Mouse (Mus musculus): ENCODE data around the gene Ubxn11. TPM values are rescaled to one million over a fixed set of nuclear protein-coding genes. Genes with fewer than 3 reads are reported as not detected.

The Ubxn11 gene
- total RNA-seq, 2 experiments from 2014 or later, result 11.2 to 30.2 TPM

Other genes with a start within 250 kb of the Ubxn11 start
- gene Rps6ka1, start 214.8 kb upstream of the Ubxn11 start, total RNA-seq (2014; fragmentation: Nextera tagmentation), result 172 and 174 TPM in 2 replicates
- gene Rps6ka1, start 214.8 kb upstream of the Ubxn11 start, total RNA-seq (2017), result 148 and 151 TPM in 2 replicates
- 1,589 and 1,765 TPM in 2 replicates for gene Hmgn2, start 133.9 kb upstream of the Ubxn11 start, total RNA-seq (2014; fragmentation: Nextera tagmentation)
- 943 and 964 TPM in 2 replicates for gene Hmgn2, start 133.9 kb upstream of the Ubxn11 start, total RNA-seq (2017)
- gene Dhdds, start 101.7 kb upstream of the Ubxn11 start, total RNA-seq (2014; fragmentation: Nextera tagmentation), result 45.3 and 57.1 TPM in 2 replicates
- gene Dhdds, start 101.7 kb upstream of the Ubxn11 start, total RNA-seq (2017), result 22.8 and 24.8 TPM in 2 replicates
- 2.1 and 13.9 TPM in 2 replicates for gene Lin28a, start 83.7 kb upstream of the Ubxn11 start, total RNA-seq (2014; fragmentation: Nextera tagmentation)
- gene Lin28a, start 83.7 kb upstream of the Ubxn11 start, total RNA-seq (2017), result 4.0 and 10.5 TPM in 2 replicates
- gene Zfp683, start 48.7 kb upstream of the Ubxn11 start, total RNA-seq (2014; fragmentation: Nextera tagmentation), result not detected in 2 replicates
- gene Zfp683, start 48.7 kb upstream of the Ubxn11 start, total RNA-seq (2017), result not detected in 2 replicates
- 0.38 and 1.3 TPM in 2 replicates for gene Crybg2, start 41.8 kb upstream of the Ubxn11 start, total RNA-seq (2014; fragmentation: Nextera tagmentation)
- not detected in 2 replicates for gene Crybg2, start 41.8 kb upstream of the Ubxn11 start, total RNA-seq (2017)
- gene Cd52, start 7.5 kb upstream of the Ubxn11 start, total RNA-seq (2014; fragmentation: Nextera tagmentation), result 240 and 247 TPM in 2 replicates
- 259 and 330 TPM in 2 replicates for gene Cd52, start 7.5 kb upstream of the Ubxn11 start, total RNA-seq (2017)
- 841 and 871 TPM in 2 replicates for gene Sh3bgrl3, start 26.2 kb downstream of the Ubxn11 start, total RNA-seq (2014; fragmentation: Nextera tagmentation)
- gene Sh3bgrl3, start 26.2 kb downstream of the Ubxn11 start, total RNA-seq (2017), result 333 and 394 TPM in 2 replicates
- gene Cep85, start 84.5 kb downstream of the Ubxn11 start, total RNA-seq (2014; fragmentation: Nextera tagmentation), result 20.8 and 28.9 TPM in 2 replicates
- 26.7 and 33.7 TPM in 2 replicates for gene Cep85, start 84.5 kb downstream of the Ubxn11 start, total RNA-seq (2017)
- not detected in 2 replicates for gene Gm7534, start 100.4 kb downstream of the Ubxn11 start, total RNA-seq (2014; fragmentation: Nextera tagmentation)
- gene Gm7534, start 100.4 kb downstream of the Ubxn11 start, total RNA-seq (2017), result not detected in 2 replicates
- gene Catsper4, start 124.8 kb downstream of the Ubxn11 start, total RNA-seq (2014; fragmentation: Nextera tagmentation), result not detected in 2 replicates
- not detected in 2 replicates for gene Catsper4, start 124.8 kb downstream of the Ubxn11 start, total RNA-seq (2017)
- not detected in 2 replicates for gene Cnksr1, start 135.8 kb downstream of the Ubxn11 start, total RNA-seq (2014; fragmentation: Nextera tagmentation)
- gene Cnksr1, start 135.8 kb downstream of the Ubxn11 start, total RNA-seq (2017), result not detected in 2 replicates
- not detected in 2 replicates for gene E130218I03Rik, start 141.1 kb downstream of the Ubxn11 start, total RNA-seq (2014; fragmentation: Nextera tagmentation)
- 0.21 and 0.22 TPM in 2 replicates for gene E130218I03Rik, start 141.1 kb downstream of the Ubxn11 start, total RNA-seq (2017)
- gene Zfp593, start 143.0 kb downstream of the Ubxn11 start, total RNA-seq (2014; fragmentation: Nextera tagmentation), result 13.4 and 16.2 TPM in 2 replicates
- 9.4 and 18.7 TPM in 2 replicates for gene Zfp593, start 143.0 kb downstream of the Ubxn11 start, total RNA-seq (2017)
- not detected in 2 replicates for gene Gm30191, start 144.4 kb downstream of the Ubxn11 start, total RNA-seq (2014; fragmentation: Nextera tagmentation)
- gene Gm30191, start 144.4 kb downstream of the Ubxn11 start, total RNA-seq (2017), result not detected in 2 replicates
- gene Grrp1, start 151.5 kb downstream of the Ubxn11 start, total RNA-seq (2014; fragmentation: Nextera tagmentation), result not detected in 2 replicates
- not detected in 2 replicates for gene Grrp1, start 151.5 kb downstream of the Ubxn11 start, total RNA-seq (2017)
- 17.6 and 18.5 TPM in 2 replicates for gene Pdik1l, start 185.3 kb downstream of the Ubxn11 start, total RNA-seq (2014; fragmentation: Nextera tagmentation)
- 35.4 and 41.7 TPM in 2 replicates for gene Pdik1l, start 185.3 kb downstream of the Ubxn11 start, total RNA-seq (2017)
- gene Trim63, start 212.6 kb downstream of the Ubxn11 start, total RNA-seq (2014; fragmentation: Nextera tagmentation), result not detected in 2 replicates
- not detected in 2 replicates for gene Trim63, start 212.6 kb downstream of the Ubxn11 start, total RNA-seq (2017)
- not detected in 2 replicates for gene Slc30a2, start 240.6 kb downstream of the Ubxn11 start, total RNA-seq (2014; fragmentation: Nextera tagmentation)
- gene Slc30a2, start 240.6 kb downstream of the Ubxn11 start, total RNA-seq (2017), result not detected in 2 replicates